Mouse (Mus musculus) WW6 (cell line): ENCODE results near the gene Scamp3.
"Not testable (repeated sequence)": the region's sequence is repeated elsewhere in the genome, so short reads cannot be mapped to it uniquely, and the experiment has no call there.

Source experiments
- DNase-seq: peaks from one replicate; pipeline ENCODE4 v3.0.0-alpha.2; 2013; ENCODE audit warnings: low read depth, low spot score

The Scamp3 gene

DNA sequence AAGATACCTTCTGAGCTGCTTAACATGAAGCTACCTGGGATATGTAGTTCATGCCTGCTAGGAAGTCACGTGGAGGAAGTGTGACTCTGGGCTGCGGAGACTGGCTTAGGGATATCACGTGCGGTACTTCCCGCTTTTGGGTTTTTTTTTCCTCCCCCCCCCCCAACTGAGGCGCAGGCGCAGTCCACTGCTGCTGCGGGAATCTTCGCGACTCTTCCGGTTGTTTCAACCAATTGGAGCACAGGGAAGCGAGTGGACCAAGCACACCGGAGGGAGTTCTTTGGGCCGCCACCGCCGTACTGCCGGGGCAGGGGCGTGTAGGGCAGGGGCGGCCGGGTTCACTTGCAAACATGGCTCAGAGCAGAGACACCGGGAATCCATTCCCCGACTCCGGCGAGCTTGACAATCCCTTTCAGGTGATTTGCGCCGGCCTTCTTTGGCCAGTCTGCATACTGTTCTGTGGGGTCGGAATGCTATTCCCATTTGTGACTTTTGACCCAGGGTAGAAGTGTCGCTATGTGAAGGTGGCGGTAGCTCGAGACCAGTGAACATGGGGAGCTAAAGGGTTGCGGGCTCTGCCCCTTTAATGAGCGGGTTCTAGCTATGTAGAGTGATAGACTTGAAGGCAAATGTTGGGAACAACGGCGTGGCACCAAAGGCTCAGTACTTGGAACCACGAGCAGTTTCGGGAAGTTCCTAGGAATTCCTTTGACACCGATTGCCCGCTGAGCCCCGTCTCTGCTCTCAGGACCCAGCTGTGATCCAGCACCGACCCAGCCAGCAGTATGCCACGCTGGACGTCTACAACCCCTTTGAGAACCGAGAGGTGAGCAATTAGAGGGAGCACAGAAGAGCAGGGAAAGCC, at the start of gene Scamp3:
TSS of gene Scamp3 (plus strand) at position 232 of the 865 bp plus-strand sequence.
- DNase-seq: peak; percentile 95

DNA sequence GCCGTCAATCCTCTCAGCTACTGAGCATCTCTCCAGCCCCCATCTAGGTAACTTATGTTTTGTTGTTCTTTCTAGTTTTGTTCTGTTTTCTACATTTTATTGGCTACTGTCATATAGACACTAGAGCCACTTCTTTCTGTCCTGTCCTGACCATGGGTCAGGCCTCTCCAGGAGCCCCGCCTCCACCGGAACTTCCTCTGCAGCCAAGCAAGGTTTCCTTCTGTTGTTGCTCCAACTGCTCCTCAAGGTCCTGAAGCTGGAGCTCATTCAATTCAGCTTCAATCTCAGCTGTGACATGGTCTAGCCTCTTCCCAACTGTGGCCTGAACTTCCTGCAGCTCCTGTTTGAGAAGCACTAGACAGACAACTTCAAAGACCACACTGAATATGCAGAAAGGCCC, 47.4 kb upstream of the Scamp3 start:
- DNase-seq: no peak

DNA sequence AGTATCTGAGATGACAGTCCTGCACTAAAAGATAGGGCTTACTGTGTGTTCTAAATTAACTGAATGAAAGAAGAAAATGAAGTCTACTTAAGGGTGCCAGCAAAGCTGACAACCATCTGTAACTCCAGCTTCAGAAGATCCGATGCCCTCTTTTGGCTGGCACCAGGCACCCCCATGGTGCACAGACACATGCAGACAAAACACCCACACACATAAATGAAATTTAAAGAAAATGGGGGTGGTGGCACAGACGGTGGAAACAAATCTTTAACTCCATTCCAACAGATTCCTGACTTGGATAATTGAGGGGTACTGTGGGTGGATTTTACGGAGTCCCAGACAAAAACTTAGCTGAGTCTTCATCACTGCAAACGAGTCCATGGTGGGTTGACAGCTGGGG, 45.5 kb upstream of the Scamp3 start:
- no peak for DNase-seq

DNA sequence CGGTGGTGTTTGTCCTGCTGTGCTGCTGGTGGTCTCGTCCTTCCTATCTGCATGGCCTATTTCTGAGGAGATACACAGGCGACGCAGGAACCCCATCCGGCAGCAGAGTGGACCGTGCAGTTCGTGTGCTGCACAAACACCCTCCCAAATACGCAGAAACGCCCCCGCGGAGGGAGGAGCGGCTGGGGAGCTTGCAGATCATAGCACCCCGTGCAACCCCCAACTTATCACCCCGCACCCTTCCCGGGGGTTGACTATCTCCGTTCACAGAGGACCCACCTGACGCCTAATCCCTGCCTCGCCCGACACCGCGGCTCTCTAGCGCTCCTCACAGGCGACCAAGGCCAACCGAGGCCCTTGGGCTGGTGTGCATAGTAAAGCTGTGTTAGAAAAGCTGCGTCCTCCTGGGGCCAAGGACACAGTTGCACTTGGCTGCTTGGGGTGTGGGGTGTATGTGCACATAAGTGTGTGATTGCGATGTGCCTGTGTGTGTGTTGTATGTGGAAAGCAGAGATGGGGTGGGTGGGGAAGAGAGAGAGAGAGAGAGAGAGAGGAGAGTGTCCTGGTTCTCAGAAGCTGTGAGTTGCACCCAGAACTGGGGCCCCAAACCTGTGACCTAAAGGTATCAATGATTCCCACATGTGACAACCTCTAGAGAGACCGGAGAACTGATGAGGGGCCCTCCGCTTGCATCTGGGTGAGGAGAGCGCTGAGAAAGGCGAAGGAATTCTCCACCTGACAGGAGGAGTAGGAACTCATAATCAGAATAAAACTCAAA, 44.8 kb upstream of the Scamp3 start:
- no peak for DNase-seq

DNA sequence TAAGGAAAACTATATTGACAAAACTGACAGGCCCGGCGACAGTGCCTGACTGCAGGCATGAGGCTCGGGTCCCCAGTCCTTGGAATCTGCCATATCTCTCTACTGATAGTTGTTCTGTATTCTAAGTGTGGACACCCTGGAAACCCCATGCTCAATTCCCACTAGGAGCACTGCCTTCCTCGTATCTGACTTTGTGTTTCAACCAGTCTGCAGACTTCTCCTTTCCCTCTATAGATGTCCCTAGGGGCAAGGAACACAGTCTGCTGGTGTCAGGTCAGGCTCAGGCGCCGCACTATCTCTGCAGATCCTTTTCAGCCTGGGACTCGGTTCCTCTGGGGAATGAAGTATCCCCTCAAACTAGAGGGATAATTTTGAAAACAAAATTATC, 44.2 kb upstream of the Scamp3 start:
- no peak for DNase-seq

DNA sequence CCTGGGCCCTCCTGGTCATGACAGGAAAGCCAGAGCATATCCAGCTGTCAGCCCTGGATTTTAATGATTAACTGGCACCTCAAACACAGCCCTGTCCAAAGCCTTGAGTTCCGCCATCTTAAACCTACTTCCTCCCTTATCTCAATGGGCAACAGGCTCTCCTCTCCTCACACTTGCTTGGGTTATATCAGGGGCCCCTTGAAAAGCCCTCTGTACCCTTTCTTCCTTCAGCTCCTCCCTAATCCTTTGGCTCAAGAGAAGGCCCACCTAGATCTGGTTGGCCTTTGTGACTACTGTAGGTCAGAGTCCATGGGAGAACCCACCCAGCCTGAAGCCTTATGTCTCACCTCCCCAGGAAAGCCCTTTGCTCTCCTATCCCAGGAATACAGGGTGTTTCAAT, 43.5 kb upstream of the Scamp3 start:
- DNase-seq: no peak

DNA sequence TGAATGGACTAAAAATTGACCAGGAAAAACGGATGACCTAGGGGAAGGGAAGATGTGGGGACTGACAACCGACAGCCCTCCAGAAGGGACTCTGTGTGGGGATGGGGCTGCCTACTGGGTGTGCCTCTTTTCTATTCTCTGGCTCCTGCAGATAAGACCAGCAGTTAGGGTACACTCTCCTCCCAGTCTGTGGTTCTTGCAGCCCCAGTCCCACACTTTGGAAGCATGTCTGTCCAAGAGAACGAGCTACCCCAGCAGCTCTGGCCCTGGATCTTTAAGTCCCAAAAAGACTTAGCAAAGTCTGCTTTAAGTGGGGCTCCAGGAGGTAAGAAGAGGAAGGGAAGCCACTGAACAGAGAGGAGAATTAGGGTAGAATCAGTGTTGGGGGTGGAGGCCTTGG, 41.3 kb upstream of the Scamp3 start, which contains the start of gene Pklr:
TSS of gene Pklr (plus strand) at position 185 of the 400 bp plus-strand sequence.
- no peak for DNase-seq

DNA sequence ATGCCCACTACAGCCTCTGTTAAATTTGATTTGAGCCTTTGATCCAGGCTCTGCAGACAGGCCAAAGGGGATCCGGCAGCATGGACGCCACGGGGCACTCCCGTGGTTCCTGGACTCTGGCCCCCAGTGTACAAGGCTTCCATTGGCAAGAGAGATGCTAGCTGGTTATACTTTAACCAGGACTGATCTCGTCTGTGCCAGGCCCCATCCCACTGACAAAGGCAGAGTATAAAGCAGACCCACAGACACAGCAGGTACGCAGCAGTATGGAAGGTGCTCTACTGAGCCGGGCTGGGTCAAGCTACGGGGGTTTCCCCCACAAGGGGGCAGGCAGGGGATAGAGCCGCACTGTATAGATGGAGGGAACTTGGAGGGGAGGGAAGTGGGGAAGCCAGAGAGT, 40.9 kb upstream of the Scamp3 start:
- DNase-seq: no peak

DNA sequence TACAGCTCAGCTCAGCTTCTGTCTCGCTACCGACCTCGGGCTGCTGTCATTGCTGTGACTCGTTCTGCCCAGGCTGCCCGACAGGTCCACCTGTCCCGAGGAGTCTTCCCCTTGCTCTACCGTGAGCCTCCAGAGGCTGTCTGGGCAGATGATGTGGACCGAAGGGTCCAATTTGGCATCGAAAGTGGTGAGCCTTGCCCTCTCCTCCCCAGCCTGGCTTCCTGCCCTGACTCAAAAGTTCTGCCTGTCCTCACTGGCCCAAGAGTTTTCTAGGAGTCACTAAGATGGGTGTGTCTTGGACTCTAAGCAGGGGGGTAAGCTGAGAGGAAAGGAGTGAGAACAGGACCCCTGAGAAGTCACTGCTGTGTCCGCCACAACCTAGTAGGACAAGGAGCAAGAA, 32.5 kb upstream of the Scamp3 start:
- DNase-seq: no peak

DNA sequence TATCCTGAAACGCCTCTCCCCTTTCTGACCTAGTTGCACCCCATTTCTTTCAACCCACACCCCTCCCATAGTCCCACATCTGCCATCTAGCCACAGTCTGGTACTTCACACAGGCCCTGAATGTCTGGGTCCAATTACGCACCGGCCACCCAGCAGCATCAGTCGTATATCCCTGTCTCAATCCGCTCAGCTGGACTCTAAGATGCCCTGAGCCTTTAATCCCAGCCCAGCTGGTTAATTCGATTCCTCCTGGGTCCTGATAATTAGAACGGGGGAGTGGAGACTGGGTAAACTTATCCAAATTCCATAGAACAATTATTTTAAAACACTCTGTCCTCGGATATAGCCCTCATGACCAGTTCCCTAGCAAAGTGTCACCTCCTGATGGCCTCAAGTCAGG, 31.7 kb upstream of the Scamp3 start:
- no peak for DNase-seq

DNA sequence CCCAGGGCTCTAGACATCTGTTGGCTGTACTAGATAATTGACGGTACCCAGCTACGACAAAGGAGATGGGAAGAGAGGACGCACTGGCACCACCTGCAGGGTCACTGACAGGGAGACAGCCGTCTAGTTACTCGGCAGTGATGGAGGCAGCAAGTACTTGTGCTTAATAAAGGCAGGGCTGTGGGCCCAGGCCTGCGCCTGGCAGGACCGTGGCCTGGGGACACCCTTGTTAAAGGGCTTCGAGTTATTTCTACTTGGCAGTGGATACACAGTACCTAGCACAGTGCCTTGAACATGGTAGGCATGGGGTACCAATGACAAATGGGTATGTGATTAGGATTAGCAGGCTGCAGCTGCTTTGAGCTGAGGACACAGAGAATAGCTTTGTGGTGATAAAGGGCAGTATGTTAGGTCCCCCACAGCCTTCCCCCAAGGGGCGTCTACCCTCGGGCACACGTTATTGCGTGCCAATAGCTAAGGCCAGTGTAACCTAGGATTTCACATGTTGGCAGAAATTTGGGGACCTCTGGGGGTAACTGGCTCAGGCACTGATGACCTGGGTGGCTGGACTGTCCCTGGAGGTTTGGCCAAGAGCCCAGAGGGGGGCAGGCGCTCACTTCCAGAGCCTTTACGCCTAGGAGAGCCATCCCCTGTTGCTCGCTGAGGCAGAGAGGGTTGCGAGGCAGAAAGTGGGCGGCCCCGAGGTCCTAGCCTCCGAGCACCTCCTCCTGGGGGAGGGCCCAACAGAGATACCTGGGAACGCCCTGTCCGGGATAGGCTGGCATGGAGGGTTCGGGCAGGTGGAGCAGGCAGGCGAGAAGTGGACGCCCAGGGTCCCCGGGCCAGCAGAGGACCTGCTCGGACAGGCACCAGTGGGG, 29.9 kb upstream of the Scamp3 start:
- DNase-seq: no peak

DNA sequence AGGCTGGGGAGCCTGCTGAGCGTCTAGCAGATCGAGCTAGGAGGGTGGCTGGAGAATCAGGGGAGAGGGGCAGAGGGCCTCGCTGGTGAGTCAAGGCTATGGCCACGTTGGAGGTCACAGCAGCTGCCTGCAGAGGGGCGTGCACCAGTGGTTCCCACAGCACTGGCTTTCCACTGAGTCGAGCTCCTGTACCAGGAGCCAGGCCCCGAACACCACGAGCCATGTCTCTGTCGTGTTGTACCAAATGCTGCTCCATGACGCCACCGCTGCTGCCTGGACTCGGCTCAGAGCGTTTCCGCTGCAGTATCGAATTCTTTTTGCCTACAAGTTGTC, 29.3 kb upstream of the Scamp3 start:
- DNase-seq: no peak

DNA sequence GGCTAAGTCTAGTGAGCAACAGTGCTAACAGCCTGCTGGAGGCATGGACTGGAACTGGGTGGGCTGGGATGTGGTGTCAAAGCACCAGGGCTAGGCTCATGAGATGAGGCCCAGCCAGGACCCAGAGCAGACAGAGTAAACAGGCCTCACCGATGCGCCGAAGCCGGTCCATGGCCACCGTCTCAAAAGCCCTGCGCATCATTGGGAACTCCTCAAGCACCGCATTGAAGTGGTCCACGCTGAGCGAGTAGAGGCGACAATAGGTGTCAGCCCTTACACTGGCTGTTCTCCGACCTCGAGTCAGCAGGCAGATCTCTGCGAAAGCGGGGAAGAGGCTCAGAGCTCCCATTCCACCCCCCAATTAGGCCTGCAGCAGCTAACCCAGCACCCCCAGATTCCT, 28.7 kb upstream of the Scamp3 start:
- no peak for DNase-seq

DNA sequence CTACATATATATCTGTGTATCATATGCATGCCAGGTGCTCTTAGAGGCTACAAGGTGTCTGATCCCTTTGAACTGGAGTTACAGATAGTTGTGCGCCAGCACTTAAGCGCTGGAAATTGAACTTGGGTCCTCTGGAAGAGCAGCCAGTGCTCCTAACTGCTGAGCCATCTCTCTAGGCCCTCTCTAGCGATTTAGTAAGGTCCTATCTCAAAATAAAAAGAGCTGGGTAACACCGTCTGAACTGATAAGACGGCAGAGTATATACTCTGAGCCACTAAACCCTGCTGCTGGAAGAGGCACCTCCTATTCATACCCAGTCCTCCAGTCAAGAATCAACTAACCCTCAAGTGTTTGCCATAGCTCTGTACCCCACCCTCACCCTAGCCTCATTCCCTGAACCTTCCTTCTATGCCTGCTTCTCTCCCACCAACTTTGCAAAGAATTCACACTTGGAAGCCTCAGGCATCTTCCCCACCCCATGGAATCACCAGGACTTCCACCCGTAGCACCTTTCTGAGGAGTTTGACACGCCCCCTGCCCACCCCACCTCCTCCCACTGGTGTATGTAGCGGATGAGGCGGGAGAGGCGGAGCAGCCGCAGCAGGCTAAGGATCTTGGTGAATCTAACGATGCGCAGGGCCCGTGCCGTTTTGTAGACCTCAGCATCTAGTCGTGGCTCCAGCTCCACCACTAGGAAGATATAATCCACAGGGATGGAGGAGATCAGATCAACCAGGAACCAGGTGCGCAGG, 25.0 kb upstream of the Scamp3 start:
- no peak for DNase-seq

DNA sequence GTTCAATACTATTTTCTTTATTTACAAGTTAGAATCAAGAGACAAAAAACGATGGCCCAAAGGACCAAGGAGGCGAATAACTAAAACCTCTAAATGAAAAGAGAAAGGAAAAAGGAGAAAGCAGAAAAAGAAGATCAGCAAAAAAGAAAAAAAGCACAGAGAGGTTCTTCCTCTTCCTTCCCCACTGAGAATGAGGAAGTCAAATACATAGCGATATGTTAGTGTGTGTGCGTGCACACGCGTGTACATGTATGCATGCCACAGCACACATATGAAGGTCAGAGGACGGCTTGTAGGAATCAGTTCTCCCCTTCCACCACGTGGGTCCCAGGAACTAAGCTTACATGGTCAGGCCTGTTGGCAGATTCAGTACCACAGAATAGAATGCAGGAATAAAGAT, 20.3 kb upstream of the Scamp3 start:
- DNase-seq: no peak

DNA sequence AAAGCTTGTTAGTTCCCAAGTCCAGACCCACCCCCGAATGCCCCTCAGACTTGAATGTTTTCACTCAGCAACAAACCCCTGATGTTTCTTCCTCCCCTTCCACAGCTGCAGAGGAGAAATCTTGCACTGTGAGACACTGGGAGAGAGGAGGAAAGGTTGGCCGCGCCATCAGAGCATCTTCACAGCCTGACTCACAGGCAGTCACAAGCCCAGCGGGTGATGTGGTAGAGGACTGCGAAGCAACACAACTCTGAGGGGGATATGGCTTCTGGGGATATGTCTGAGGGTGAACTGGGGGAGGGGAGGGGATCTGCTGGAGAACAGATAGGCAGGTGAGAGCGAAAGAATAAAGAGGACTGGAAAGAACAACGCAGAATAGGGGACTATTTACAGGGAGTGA, 18.6 kb upstream of the Scamp3 start:
- no peak for DNase-seq

DNA sequence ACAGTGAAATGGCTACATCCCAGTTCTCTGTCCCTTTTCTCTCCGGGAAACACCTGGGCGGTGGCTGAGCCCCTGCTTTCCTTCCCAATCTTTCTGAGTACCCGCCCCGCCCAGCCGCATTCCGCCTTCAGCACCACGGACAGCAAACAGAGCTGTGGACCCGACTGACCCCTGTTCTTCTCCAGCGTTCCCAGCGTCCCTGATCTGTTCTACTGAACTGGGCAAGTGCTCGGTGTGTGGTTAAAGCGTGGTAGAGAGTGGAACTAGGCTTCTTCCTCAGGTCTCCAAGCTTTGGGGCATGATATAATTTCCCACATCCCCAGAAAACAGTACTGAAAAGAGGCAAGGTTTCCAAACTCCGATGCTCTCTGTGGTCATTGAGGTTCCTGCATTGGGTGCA, 18.1 kb upstream of the Scamp3 start:
- DNase-seq: no peak

DNA sequence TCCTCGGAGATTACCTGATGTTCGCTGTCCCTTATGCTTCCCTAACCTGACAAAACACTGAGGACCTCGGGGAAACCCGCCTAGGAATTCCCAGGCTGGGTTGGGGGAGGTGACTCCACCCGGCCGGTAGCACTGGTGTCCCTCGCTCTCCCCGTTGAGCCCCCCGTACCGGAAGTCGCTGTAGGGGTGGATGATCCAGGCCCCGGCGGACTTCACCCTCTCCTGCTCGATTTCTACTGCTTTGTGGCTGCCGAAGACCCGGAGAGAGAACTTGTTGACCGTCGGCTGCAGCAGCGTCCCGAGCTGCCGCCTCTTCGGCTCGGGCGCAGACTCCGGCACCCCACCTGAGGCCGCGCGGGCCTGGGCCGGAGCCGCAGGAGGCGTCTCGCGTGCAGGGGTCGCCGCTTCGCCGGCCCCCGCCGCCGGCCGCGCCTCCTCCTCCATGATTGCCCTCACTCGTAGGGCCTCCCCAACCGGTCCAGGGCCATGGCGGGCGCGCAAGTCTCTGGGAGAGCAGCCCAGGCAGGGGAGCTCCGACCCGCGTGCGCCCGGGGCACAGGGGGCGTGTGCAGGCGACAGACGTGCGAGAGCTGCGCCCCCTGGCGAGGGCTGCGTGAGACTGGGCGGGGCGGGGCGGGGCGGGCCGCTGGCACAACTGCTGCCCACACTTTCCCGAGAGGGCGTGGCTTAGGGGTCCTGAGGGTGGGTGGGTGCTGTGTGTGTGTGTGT, 17.5 kb upstream of the Scamp3 start, which contains the start of gene Hcn3:
TSS of gene Hcn3 (minus strand) at position 581 of the 729 bp plus-strand sequence.
- DNase-seq: no peak

DNA sequence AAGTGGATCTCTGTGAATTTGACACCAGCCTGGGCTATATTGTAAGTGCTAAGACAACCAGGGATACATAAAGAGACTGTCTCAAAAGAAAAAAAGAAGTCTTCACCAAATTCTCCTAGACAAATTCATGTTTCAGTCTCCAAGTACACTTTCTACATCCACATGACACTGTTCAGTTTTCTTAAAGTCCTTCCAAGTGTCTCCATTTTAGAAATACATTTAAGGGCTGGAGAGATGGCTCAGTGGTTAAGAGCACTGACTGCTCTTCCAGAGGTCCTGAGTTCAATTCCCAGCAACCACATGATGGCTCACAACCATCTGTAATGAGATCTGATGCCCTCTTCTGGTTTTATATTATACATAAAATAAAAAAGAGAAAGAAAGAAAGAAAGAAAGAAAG, 16.1 kb upstream of the Scamp3 start:
- not testable (repeated sequence) for DNase-seq

DNA sequence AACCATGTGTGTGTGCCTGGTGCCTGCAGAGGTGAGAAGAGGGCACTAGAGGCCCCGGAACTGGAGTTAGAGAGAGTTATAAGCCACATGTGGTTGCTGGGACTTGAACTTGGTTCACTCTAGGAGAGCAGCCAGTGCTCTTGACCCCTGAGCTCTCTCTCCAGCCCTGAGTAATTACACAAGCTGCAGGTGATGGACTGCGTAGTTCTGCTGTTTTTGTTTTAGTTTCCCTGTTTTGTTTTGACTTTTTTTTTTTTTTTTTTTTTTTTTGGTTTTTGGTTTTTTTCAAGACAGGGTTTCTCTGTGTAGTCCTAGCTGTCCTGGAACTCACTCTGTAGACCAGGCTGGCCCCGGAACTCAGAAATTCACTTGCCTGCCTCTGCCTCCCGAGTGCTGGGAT, 15.5 kb upstream of the Scamp3 start:
- no peak for DNase-seq

DNA sequence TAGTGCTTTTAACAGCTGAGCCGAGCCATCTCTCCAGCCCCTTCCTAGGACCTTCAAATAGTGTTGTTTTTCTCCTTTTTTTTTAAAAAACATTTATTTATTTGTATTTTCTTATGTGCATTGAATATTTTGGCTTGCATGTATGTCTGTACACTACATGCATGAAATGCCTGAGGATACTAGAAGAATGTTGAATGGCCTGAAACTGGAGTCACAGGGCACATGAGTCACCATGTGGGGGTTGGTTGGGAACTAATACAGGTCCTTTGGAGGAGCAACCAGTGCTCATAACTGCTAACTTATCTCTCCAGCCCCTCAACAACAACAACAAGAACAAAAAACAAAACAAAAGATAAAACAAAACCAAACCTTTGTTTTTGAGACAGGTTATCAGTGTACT, 14.2 kb upstream of the Scamp3 start:
- DNase-seq: no peak
